Mouse (Mus musculus) embryonic fibroblast, embryonic 13.5 days (primary cell): ENCODE measurements around the gene Tmcc1. TPM values are rescaled to one million over a fixed set of nuclear protein-coding genes. Genes with fewer than 3 reads are reported as not detected.

ENCODE experiments used
- H3K27ac ChIP-seq: 2 replicates; pipeline ENCODE4 v1.5.1; 2012; ENCODE audit warnings: low read length, control low read depth, inconsistent platforms; ENCODE audit not compliant: insufficient read depth
- H3K4me1 ChIP-seq: 2 replicates; pipeline ENCODE4 v1.6.1; 2011; ENCODE audit warnings: low read length; ENCODE audit not compliant: control insufficient read depth, insufficient read depth
- H3K4me3 ChIP-seq: 2 replicates; pipeline ENCODE4 v1.5.1; 2011; ENCODE audit warnings: mild to moderate bottlenecking, control low read depth, low read length; ENCODE audit not compliant: insufficient read depth
- CTCF ChIP-seq: IDR thresholded peaks from 2 replicates; pipeline ENCODE4 v1.5.1; 2011; ENCODE audit warnings: mild to moderate bottlenecking, control low read depth, low read length, moderate library complexity, borderline replicate concordance; ENCODE audit not compliant: insufficient read depth
- POLR2A ChIP-seq: IDR thresholded peaks from 2 replicates; pipeline ENCODE4 v1.6.1; 2011; ENCODE audit warnings: low read depth, mild to moderate bottlenecking, control low read depth, low read length, moderate library complexity
- polyA plus RNA-seq: library from polyadenylated mRNA; stranded (reverse); fragments of >200 nt; gene quantifications from 2 replicates; pipeline ENCODE4 v1.2.4, GENCODE M21; 2011; ENCODE audit warnings: low read depth; ENCODE audit not compliant: missing spikeins, insufficient read length

The Tmcc1 gene
- polyA plus RNA-seq, 1 experiment, result 22.7 TPM

DNA sequence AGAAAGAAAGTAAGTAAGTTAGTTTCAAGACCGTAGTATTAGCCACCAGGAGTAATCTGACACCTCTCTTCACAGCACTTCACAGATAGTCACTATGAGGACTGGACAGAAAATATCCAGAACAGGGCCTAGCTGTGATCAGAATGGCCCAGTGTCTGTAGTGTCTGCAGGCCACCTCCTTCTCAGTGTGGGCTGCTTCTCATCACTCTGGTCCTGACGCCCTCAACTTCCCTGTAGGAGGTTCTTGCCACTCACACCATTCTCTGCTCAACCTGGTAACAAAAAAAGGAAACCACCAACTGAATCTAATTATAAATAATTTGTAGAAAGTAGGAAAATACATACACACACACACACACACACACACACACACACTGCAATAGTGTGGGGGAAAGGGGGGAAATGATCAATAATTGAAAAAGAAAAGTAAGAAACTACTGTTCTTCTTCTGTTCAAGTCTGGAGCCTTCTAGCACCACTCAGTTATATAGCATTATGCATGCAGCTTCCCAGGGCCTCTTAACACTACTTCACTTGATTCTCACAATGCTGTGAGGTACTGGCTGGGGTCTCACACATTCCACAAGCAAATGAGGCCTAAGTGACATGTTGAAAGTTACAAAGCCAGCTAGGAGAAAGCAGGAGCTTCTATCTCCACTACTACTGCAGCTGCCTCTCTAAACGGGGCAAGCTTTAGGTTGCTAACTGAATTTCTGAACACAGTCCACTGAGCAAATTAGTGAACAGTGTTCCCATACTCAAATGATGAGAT lies 38.2 kb downstream of the Tmcc1 start:
- H3K4me3 ChIP-seq, result no peak overlapping the region
- no peak overlapping the region for H3K27ac ChIP-seq
- TF ChIP-seq CTCF (no peak), POLR2A (no peak)
- no peaks in the 10 kb centered on the region; the same call in 1 of the 2 replicates for H3K4me1 ChIP-seq

DNA sequence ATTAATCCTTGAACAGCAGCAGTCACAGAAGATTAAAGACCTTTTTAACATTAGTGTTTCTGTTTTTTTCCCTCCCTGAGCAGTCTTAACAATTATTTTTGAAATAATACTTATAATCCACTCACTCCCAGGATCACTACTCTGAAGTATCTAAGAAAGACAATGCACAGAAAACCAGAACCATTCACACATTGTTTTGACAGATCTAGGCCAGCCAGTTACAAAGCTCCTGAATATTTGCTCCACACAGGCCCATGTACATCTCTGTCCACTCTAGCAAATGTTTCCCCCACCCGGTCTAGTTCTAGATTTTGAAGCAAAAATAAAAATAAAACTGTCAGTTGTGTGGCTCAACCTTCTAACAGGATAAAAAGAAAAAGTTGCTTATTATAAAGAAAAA lies 45.9 kb downstream of the Tmcc1 start:
- H3K27ac ChIP-seq, result no peak overlapping the region
- TF ChIP-seq POLR2A (no peak), CTCF (no peak)
- H3K4me3 ChIP-seq, result no peak overlapping the region
- H3K4me1 ChIP-seq, result peaks cover 4% of the 10 kb centered on the region

- Histone ChIP-seq H3K27ac (no peak overlapping the region), H3K4me1 (peaks cover 4% of the 10 kb centered on the region), H3K4me3 (no peak overlapping the region)
- no peak for TF ChIP-seq POLR2A
- TF ChIP-seq CTCF, result no peak
Measured at GRCm38 (mm10) chr6:116141696-116142095, 51.6 kb downstream of the Tmcc1 start.

DNA sequence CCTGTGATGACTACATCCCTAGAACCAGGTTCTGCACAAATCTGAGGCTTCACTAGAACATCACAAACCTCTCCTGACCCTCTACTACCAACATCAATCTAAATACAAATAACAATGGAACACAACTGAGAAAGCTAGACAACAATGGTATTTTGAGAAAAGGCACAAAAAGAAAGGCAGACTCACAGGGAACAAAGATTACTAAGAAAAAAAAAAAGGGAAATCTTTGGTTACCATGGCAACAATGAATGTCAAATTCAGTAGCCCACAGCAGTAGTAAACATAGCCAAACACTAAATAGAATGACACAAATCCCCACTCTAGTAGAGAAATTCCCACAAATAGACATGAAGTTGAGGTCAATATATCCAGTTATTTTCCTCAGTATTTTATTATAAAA lies 52.5 kb downstream of the Tmcc1 start:
- no peak for TF ChIP-seq POLR2A
- TF ChIP-seq CTCF, result no peak
- no peak overlapping the region for H3K4me3 ChIP-seq
- H3K27ac ChIP-seq, result no peak overlapping the region
- peaks cover 1% of the 10 kb centered on the region; the same call in 1 of the 2 replicates for H3K4me1 ChIP-seq

DNA sequence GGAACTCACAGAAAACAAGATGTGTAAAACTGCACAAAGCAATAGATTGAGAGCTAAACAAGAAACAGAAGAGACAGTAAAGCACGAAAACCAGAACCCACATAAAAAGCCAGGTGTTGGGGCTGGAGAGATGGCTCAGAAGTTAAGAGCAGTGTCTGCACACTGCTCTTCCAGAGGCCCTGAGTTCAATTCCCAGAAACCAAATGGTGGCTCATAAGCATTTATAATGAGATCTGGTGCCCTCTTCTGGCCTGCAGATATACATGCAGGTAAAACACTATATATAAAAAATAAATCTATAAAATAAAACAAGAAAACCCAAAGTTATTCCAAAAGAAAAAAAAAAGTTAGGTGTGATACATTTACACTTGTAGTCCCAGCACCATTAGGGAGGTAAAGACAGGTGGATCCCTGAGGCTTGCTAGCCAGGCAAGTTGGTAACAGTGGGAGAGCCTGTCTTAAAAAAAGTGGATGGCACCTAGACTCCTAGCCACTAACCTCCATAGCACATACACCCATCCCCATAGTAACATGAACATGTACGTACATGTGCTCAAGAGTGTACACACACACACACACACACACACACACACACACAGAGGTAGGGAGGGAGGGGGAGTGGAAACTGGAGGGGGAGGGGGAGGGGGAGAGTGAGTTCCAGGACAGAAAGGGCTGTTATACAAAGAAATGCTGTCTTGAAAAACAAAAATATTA lies 54.0 kb downstream of the Tmcc1 start:
- TF ChIP-seq POLR2A (no peak), CTCF (no peak)
- Histone ChIP-seq H3K4me1 (no peaks in the 10 kb centered on the region), H3K4me3 (no peak overlapping the region), H3K27ac (no peak overlapping the region)

DNA sequence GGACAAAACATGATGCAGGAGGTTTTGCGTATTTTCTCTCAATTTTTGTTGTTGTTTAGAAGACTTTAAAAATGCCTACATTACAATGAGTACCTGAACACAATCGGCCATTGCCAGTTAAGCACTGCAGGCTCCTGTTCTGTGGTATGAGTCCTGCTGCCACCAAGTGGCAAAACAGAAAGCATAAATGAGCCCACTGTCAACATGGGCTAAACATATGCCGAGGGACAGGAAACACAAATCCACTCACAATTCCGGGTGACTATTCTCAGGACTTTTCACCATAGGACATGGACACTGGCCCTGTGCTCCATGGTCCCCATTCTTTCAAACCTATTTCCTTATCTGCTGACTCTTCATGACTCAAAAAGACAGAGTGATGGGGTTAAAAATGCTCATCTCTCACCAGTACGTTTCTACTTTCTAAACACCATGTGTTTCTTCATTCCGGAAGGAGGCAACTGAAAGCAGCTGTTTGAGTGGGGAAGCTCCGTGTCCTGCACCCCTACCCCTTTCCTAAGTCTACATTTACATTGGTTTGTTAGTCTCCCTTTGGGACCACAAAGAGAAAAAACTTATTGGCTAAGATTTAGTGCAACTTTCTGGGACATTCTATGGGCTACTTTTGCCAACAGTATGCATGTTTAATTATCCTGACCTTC lies 57.2 kb downstream of the Tmcc1 start:
- H3K4me1 ChIP-seq, result no peaks in the 10 kb centered on the region
- TF ChIP-seq CTCF (no peak), POLR2A (no peak)
- no peak overlapping the region for H3K4me3 ChIP-seq
- H3K27ac ChIP-seq, result no peak overlapping the region

GRCm38 (mm10) chr6:116133756-116134155 lies 59.5 kb downstream of the Tmcc1 start:
- Histone ChIP-seq H3K27ac (no peak overlapping the region), H3K4me3 (no peak overlapping the region), H3K4me1 (no peaks in the 10 kb centered on the region)
- TF ChIP-seq POLR2A (no peak), CTCF (no peak)

GRCm38 (mm10) chr6:116131771-116132170 lies 61.5 kb downstream of the Tmcc1 start:
- Histone ChIP-seq H3K4me3 (no peak overlapping the region), H3K4me1 (0 out of 2 replicates have a peak, but pooled peaks cover 3% of the 10 kb centered on the region), H3K27ac (no peak overlapping the region)
- TF ChIP-seq CTCF (no peak), POLR2A (no peak)

DNA sequence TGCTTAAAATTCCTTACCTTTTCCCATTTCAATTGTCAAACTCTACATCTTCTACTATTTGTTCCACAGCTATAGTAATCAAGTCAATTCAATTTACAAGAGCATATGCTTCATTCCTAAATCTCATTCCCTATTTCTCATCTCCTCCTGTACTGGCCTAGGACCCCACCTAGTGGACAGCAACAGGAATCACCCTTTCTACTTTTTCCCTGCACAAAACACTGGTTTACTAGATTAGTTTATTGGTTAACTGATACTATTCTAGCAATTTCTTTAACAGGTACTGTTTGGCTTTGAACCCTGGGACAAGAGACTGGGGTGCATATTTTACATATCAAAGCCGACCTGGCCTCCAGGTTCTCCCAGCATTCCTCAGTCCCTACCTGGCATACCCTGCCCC lies 64.6 kb downstream of the Tmcc1 start:
- Histone ChIP-seq H3K27ac (no peak overlapping the region), H3K4me3 (no peak overlapping the region), H3K4me1 (0 out of 2 replicates have a peak, but pooled peaks cover 3% of the 10 kb centered on the region)
- no peak for TF ChIP-seq CTCF
- no peak for TF ChIP-seq POLR2A
